In the genomic region with DNA sequence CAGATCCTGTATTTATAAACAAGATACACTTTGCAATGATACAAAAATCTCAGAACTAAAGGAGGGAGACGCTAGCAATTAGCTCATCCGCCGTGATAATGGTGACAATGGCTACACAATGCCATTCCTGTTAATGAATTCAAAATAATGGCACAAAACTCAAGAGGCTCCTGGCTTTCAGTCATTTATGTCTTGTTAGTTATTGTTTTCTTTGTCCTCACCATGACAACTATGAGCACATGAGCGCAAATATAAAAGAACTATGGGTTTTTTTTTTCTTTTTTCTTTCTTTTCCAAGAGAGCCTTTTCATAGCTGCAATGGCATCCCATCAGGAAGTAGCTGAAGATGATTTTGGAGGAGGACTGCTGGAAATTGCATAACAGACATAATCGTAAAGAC, we compare ENCODE assay signal across 25 mouse cellular contexts.
"Had no signal": no experiment of that assay in that cellular context is flagged by ENCODE, and none has a peak within 500 bp of the region (broad histone marks: within the 10 kb centered on the region; RNA-seq: fewer than 3 reads in every experiment).

No protein-coding gene starts in this region.

- DNase-seq: gastrocnemius, postnatal 14 days; gastrocnemius, postnatal 36 days; heart, adult 11 months; heart, adult 2 months; heart, postnatal 14 days; heart, postnatal 36 days; kidney, adult 18-20 months; kidney, adult 8-10 months; kidney, postnatal 10 days; kidney, postnatal 25 days; kidney, postnatal 4 days; liver; liver, embryonic 13.5 days had no signal

- H3K9me3 ChIP-seq: heart, embryonic 13.5 days; heart, embryonic 15.5 days; hindbrain, embryonic 13.5 days; hindbrain, embryonic 15.5 days; limb, embryonic 10.5 days; limb, embryonic 12.5 days; liver, embryonic 13.5 days had no signal

- H3K4me3 ChIP-seq: heart, adult 2 months; heart, embryonic 13.5 days; heart, embryonic 15.5 days; hindbrain, embryonic 13.5 days; hindbrain, embryonic 15.5 days; layer of hippocampus, adult 2 months; left cerebral cortex, adult 2 months; limb, embryonic 10.5 days; limb, embryonic 12.5 days; liver, embryonic 13.5 days had no signal

- H3K27me3 ChIP-seq: heart, embryonic 15.5 days; hindbrain, embryonic 15.5 days; limb, embryonic 12.5 days; liver, embryonic 13.5 days had no signal

- H3K9ac ChIP-seq: heart, embryonic 13.5 days; heart, embryonic 15.5 days; hindbrain, embryonic 13.5 days; hindbrain, embryonic 15.5 days; limb, embryonic 12.5 days; liver, embryonic 13.5 days had no signal

- H3K4me1 ChIP-seq: heart, embryonic 13.5 days; heart, embryonic 15.5 days; limb, embryonic 10.5 days; limb, embryonic 12.5 days; liver, embryonic 13.5 days had no signal

- H3K27ac ChIP-seq: heart, adult 2 months; heart, embryonic 13.5 days; heart, embryonic 15.5 days; hindbrain, embryonic 13.5 days; hindbrain, embryonic 15.5 days; hindbrain, postnatal 0 days; layer of hippocampus, adult 2 months; left cerebral cortex, adult 2 months; limb, embryonic 10.5 days; limb, embryonic 12.5 days; liver, embryonic 13.5 days had no signal

- ATAC-seq: hindbrain, postnatal 0 days; intestine, embryonic 16.5 days had no signal

- H3K36me3 ChIP-seq: heart, embryonic 13.5 days; heart, embryonic 15.5 days; hindbrain, embryonic 13.5 days; hindbrain, embryonic 15.5 days; limb, embryonic 10.5 days; limb, embryonic 12.5 days; liver, embryonic 13.5 days had no signal

- H3K4me2 ChIP-seq: heart, embryonic 11.5 days; heart, embryonic 13.5 days; heart, embryonic 15.5 days; hindbrain, embryonic 13.5 days; hindbrain, embryonic 15.5 days; limb, embryonic 12.5 days; liver, embryonic 11.5 days; liver, embryonic 13.5 days had no signal
